Mouse (Mus musculus) intestine, embryonic 15.5 days (tissue): ENCODE measurements around the gene Slc50a1. TPM values are rescaled to one million over a fixed set of nuclear protein-coding genes. Genes with fewer than 3 reads are reported as not detected.

Experiments used
- ATAC-seq: fragments of 200-750 bp; cut with Nextera tagmentation; 2 replicates; pipeline ENCODE4 v1.8.0; 2017; ENCODE audit warnings: moderate TSS enrichment, moderate library complexity
- H3K27ac ChIP-seq: fragments of 300-500 bp; sonication (generic); 2 replicates; pipeline ENCODE4 v1.5.1; 2015; ENCODE audit warnings: mild to moderate bottlenecking, inconsistent platforms
- H3K27me3 ChIP-seq: fragments of 300-500 bp; sonication (generic); replicated peaks from 2 replicates; pipeline ENCODE4 v1.6.1; 2015; ENCODE audit warnings: inconsistent platforms
- H3K36me3 ChIP-seq: fragments of 300-500 bp; sonication (generic); 2 replicates; pipeline ENCODE4 v1.6.1; 2015; ENCODE audit warnings: inconsistent platforms
- H3K4me1 ChIP-seq: fragments of 300-500 bp; sonication (generic); replicated peaks from 2 replicates; pipeline ENCODE4 v1.6.1; 2015; ENCODE audit warnings: inconsistent platforms
- H3K4me2 ChIP-seq: fragments of 300-500 bp; sonication (generic); replicated peaks from 2 replicates; pipeline ENCODE4 v1.6.1; 2015; ENCODE audit warnings: mild to moderate bottlenecking, inconsistent platforms
- H3K4me3 ChIP-seq: fragments of 300-500 bp; sonication (generic); replicated peaks from 2 replicates; pipeline ENCODE4 v1.5.1; 2015; ENCODE audit warnings: inconsistent platforms
- H3K9ac ChIP-seq: fragments of 300-500 bp; sonication (generic); 2 replicates; pipeline ENCODE4 v1.6.1; 2015; ENCODE audit warnings: inconsistent platforms
- H3K9me3 ChIP-seq: fragments of 300-500 bp; sonication (generic); 2 replicates; pipeline ENCODE4 v1.6.1; 2016; ENCODE audit warnings: inconsistent platforms
- WGBS: fragments of 180-500 bp; shearing (Covaris S2); methylation state at CpG from one replicate; pipeline ENCODE4 v1.1.7; 2015; 5-methylcytosine and 5-hydroxymethylcytosine counted together
- microRNA counts: library from miRNA; unstranded; fragments of <30 nt; microRNA quantifications from one replicate; lab custom pipeline; 2016
- polyA plus RNA-seq: library from polyadenylated mRNA; unstranded; fragments of >200 nt; fragmentation: Nextera tagmentation; extraction: Ambion mirVana; gene quantifications from 2 replicates; pipeline ENCODE4 v1.2.1, GENCODE M21; 2015

Gene Slc50a1
- polyA plus RNA-seq, 1 experiment from 2014 or later: 60.6 TPM

DNA sequence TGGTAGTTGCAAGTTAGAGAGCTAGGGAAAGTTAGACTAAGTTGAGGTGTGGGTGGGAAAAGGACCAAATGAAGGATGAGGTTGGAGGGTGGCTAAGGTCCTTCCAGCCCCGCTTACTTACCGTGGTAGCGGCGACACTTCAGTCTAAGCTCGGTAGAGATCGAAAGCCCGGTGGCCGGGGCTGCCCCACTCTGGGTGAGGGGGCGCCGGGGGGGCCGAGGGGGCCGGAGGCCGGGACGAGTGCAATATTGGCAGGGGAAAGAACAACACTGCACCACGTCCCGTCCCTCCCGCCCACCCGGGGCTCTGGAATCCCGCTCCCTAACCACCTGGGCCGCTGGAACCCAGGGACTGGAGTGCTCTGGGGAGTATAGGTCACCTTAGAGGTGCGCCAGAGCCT lies 43.5 kb downstream of the Slc50a1 start, which contains the start of gene Mtx1:
TSS of gene Mtx1 (minus strand) at position 189 of the 400 bp plus-strand sequence.
- Histone ChIP-seq H3K27ac (peak within 1 kb of the TSS; percentile 54; the same call in 1 of the 2 replicates), H3K4me3 (peak within 1 kb of the TSS; percentile 44), H3K4me2 (peak within 1 kb of the TSS; percentile 84), H3K36me3 (no peaks in the 10 kb centered on the region), H3K9ac (peak within 1 kb of the TSS; percentile 28; the same call in 1 of the 2 replicates), H3K9me3 (no peaks in the 10 kb centered on the region), H3K27me3 (0 out of 2 replicates have a peak, but pooled peaks cover 4% of the 10 kb centered on the region), H3K4me1 (peaks cover 27% of the 10 kb centered on the region)
- peak; percentile 16 for ATAC-seq
- 5% methylated on average over 21 of the region's 21 CpGs for WGBS

DNA sequence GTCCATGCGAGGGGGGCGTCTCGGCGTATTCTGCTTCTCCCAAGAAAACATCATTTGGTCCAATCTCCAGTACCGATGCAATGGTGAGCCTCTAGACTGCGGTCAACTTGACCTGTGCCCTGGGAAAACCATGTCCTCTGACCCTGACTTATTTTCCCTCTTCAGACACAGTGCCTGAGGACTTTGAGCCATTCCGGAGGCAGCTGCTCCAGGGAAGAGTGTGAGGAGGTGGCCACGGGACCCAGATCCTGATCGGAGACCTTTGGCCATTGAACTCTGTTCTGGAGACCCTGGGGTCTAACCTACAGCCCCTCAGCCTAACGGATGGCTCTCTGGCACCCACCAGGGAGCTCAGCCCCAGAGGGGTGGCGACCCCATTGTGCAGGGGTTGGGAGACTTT lies 44.0 kb downstream of the Slc50a1 start:
- Histone ChIP-seq H3K9me3 (no peaks in the 10 kb centered on the region), H3K36me3 (no peaks in the 10 kb centered on the region), H3K27ac (no peak overlapping the region), H3K4me2 (peak overlapping the region; percentile 84), H3K27me3 (0 out of 2 replicates have a peak, but pooled peaks cover 4% of the 10 kb centered on the region), H3K4me3 (peak overlapping the region; percentile 44), H3K9ac (no peak overlapping the region), H3K4me1 (peaks cover 27% of the 10 kb centered on the region)
- ATAC-seq: no peak
- 38% methylated on average over 11 of the region's 11 CpGs for WGBS

DNA sequence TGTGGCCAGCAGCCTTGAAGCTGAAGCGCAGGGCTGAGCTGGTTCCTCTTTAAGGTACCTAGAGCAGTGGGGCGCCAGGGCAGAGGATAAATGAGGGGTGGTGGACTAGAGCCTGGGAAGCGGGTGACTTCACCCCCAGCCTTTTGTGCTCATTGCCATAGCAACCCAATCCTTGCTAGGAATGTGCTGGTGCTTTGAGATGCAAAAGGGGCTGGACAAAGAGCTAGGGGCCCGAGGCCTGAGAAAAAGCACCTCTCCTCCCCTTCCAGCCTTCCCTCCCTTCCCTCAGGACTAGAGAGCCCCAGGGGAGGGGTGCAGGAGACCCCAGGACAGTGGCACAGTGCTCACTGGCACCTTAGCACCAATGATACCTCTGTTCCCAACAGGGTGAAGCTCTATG lies 44.5 kb downstream of the Slc50a1 start:
- Histone ChIP-seq H3K9me3 (no peaks in the 10 kb centered on the region), H3K4me3 (no peak overlapping the region), H3K4me2 (no peak overlapping the region), H3K36me3 (no peaks in the 10 kb centered on the region), H3K27me3 (0 out of 2 replicates have a peak, but pooled peaks cover 4% of the 10 kb centered on the region), H3K27ac (no peak overlapping the region), H3K4me1 (peaks cover 27% of the 10 kb centered on the region), H3K9ac (no peak overlapping the region; the same call in 1 of the 2 replicates)
- 45% methylated on average over 4 of the region's 4 CpGs for WGBS
- ATAC-seq: no peak

- no peak overlapping the region for H3K27ac ChIP-seq
- ATAC-seq: no peak
- H3K4me2 ChIP-seq: no peak overlapping the region
- H3K36me3 ChIP-seq: no peaks in the 10 kb centered on the region
- H3K4me1 ChIP-seq: peaks cover 27% of the 10 kb centered on the region
- WGBS: 63% methylated on average over 12 of the region's 12 CpGs
- H3K9ac ChIP-seq: no peak overlapping the region; the same call in 1 of the 2 replicates
- H3K9me3 ChIP-seq: no peaks in the 10 kb centered on the region
- H3K27me3 ChIP-seq: 0 out of 2 replicates have a peak, but pooled peaks cover 4% of the 10 kb centered on the region
- no peak overlapping the region for H3K4me3 ChIP-seq
These were observed 45.0 kb downstream of the Slc50a1 start for GRCm38 (mm10) chr3:89225321-89225815.

DNA sequence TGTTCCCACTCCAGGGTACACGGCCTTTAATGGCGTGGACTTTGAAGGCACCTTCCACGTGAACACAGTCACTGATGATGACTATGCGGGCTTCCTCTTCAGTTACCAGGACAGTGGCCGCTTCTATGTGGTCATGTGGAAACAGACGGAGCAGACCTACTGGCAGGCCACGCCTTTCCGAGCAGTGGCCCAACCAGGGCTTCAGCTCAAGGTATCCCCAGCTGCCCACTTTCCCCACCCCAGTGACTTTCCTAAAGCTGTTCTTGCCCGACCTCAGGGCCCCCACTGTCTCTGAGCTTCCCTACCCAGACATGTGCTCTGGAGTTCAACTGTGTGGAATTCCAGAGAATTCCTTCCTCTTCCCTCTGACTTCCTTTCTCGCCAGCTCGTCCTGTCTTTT lies 45.6 kb downstream of the Slc50a1 start:
- no peaks in the 10 kb centered on the region for H3K9me3 ChIP-seq
- H3K27me3 ChIP-seq: 0 out of 2 replicates have a peak, but pooled peaks cover 4% of the 10 kb centered on the region
- H3K4me2 ChIP-seq: no peak overlapping the region
- peaks cover 27% of the 10 kb centered on the region for H3K4me1 ChIP-seq
- no peak overlapping the region for H3K4me3 ChIP-seq
- H3K36me3 ChIP-seq: no peaks in the 10 kb centered on the region
- 79% methylated on average over 11 of the region's 11 CpGs for WGBS
- no peak for ATAC-seq
- no peak overlapping the region for H3K9ac ChIP-seq
- H3K27ac ChIP-seq: no peak overlapping the region

DNA sequence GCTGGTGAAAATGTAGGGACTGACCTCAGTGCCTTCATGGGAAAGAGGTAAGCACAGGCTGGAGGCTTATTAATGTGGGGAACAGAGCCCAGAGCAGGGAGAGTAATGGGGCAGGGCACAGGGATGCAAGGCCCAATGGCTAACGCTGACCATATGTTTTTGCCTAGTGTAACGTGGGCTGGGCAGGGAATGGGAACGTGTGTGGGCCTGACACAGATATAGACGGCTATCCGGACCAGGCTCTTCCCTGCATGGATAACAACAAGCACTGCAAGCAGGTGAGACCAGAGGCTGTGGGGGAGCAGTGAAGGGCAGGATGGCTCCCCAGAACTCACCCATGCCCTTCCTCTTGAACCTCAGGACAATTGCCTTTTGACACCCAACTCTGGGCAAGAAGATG lies 49.2 kb downstream of the Slc50a1 start:
- H3K27me3 ChIP-seq: no peaks in the 10 kb centered on the region
- WGBS: 78% methylated on average over 5 of the region's 5 CpGs
- ATAC-seq: no peak
- H3K4me1 ChIP-seq: peaks cover 3% of the 10 kb centered on the region
- H3K4me2 ChIP-seq: no peak overlapping the region
- no peak overlapping the region for H3K4me3 ChIP-seq
- no peaks in the 10 kb centered on the region for H3K36me3 ChIP-seq
- no peak overlapping the region for H3K27ac ChIP-seq
- H3K9me3 ChIP-seq: no peaks in the 10 kb centered on the region
- no peak overlapping the region for H3K9ac ChIP-seq

- Histone ChIP-seq H3K27ac (no peak overlapping the region), H3K9me3 (no peaks in the 10 kb centered on the region), H3K9ac (no peak overlapping the region), H3K4me3 (no peak overlapping the region), H3K4me2 (no peak overlapping the region), H3K27me3 (no peaks in the 10 kb centered on the region), H3K36me3 (no peaks in the 10 kb centered on the region), H3K4me1 (peaks cover 15% of the 10 kb centered on the region)
- WGBS: 36% methylated on average over 8 of the region's 8 CpGs
- no peak for ATAC-seq
These were observed 50.8 kb downstream of the Slc50a1 start for GRCm38 (mm10) chr3:89219546-89219945.

DNA sequence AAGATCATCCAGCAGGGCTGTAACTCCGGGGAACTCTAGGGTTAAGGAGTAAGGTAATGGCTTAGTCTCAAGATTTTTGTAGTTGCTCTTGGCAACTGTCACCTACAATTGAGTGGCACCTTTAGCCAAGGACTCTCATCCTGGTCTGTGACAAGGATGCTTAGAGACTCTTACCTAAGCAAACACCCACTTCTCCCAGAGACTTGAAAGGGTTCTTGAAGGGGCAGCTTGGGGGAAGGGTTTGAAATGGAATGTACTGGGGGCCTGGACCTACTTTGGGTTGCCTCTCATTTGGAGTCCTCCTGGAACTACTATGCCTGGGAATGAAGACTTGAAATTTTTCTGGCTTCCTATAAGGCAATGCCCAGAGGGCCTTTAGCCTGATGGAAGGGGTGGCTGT lies 52.1 kb downstream of the Slc50a1 start:
- Histone ChIP-seq H3K9ac (no peak overlapping the region), H3K4me3 (no peak overlapping the region), H3K9me3 (no peaks in the 10 kb centered on the region), H3K36me3 (no peaks in the 10 kb centered on the region), H3K27me3 (no peaks in the 10 kb centered on the region), H3K4me2 (no peak overlapping the region), H3K27ac (no peak overlapping the region), H3K4me1 (peaks cover 15% of the 10 kb centered on the region)
- WGBS: 91% methylated on average over 1 of the region's 1 CpGs
- ATAC-seq: no peak

MicroRNA genes within 50 kb of the gene (microRNA counts, 519-probe panel; counts per million panel counts)
- 97.1 counts per million, percentile 29 among the panel's probes with 10 or more counts for microRNA mmu-miR-92b (lab: Ali Mortazavi, UCI)

Other genes starting within 250 kb of the Slc50a1 start
- 25.6 and 26.6 TPM in 2 replicates for gene Rusc1, start 177.3 kb downstream of the Slc50a1 start, polyA plus RNA-seq
- 0.08 TPM in 1 of 2 replicates, not detected in the other for gene Gm43738, start 169.5 kb downstream of the Slc50a1 start, polyA plus RNA-seq
- 481 and 531 TPM in 2 replicates for gene Fdps, start 168.6 kb downstream of the Slc50a1 start, polyA plus RNA-seq
- gene Pklr, start 134.4 kb downstream of the Slc50a1 start, polyA plus RNA-seq: 58.8 and 74.1 TPM in 2 replicates
- 2.4 and 2.6 TPM in 2 replicates for gene Hcn3, start 110.4 kb downstream of the Slc50a1 start, polyA plus RNA-seq
- 21.2 and 25.4 TPM in 2 replicates for gene Clk2, start 105.8 kb downstream of the Slc50a1 start, polyA plus RNA-seq
- gene Scamp3, start 93.1 kb downstream of the Slc50a1 start, polyA plus RNA-seq: 115 and 124 TPM in 2 replicates
- 17.9 and 19.3 TPM in 2 replicates for gene Fam189b, start 87.4 kb downstream of the Slc50a1 start, polyA plus RNA-seq
- gene Gba, start 67.6 kb downstream of the Slc50a1 start, polyA plus RNA-seq: 53.5 and 53.7 TPM in 2 replicates
- gene Thbs3, start 55.4 kb downstream of the Slc50a1 start, polyA plus RNA-seq: 20.4 and 23.0 TPM in 2 replicates
- 214 and 222 TPM in 2 replicates for gene Mtx1, start 43.5 kb downstream of the Slc50a1 start, polyA plus RNA-seq
- 10.1 and 19.7 TPM in 2 replicates for gene Muc1, start 41.5 kb downstream of the Slc50a1 start, polyA plus RNA-seq
- 348 and 351 TPM in 2 replicates for gene Krtcap2, start 24.6 kb downstream of the Slc50a1 start, polyA plus RNA-seq
- gene Trim46, start 24.3 kb downstream of the Slc50a1 start, polyA plus RNA-seq: 2.9 and 4.1 TPM in 2 replicates
- gene Dpm3, start 11.2 kb downstream of the Slc50a1 start, polyA plus RNA-seq: 131 and 134 TPM in 2 replicates
- gene Efna1, start 10.6 kb upstream of the Slc50a1 start, polyA plus RNA-seq: 57.9 and 58.5 TPM in 2 replicates
- gene Efna3, start 52.4 kb upstream of the Slc50a1 start, polyA plus RNA-seq: 9.0 and 9.2 TPM in 2 replicates
- gene Efna4, start 67.5 kb upstream of the Slc50a1 start, polyA plus RNA-seq: 16.9 and 18.1 TPM in 2 replicates
- 45.5 and 49.5 TPM in 2 replicates for gene Adam15, start 79.4 kb upstream of the Slc50a1 start, polyA plus RNA-seq
- 1.4 and 1.5 TPM in 2 replicates for gene Dcst2, start 91.4 kb upstream of the Slc50a1 start, polyA plus RNA-seq
- gene Dcst1, start 94.7 kb upstream of the Slc50a1 start, polyA plus RNA-seq: 1.6 and 1.9 TPM in 2 replicates
- gene Zbtb7b, start 124.2 kb upstream of the Slc50a1 start, polyA plus RNA-seq: 8.9 and 10.4 TPM in 2 replicates
- gene Lenep, start 132.2 kb upstream of the Slc50a1 start, polyA plus RNA-seq: not detected in 2 replicates
- 32.9 and 33.3 TPM in 2 replicates for gene Flad1, start 141.3 kb upstream of the Slc50a1 start, polyA plus RNA-seq
- 383 and 386 TPM in 2 replicates for gene Cks1b, start 147.8 kb upstream of the Slc50a1 start, polyA plus RNA-seq
- 85.6 and 87.3 TPM in 2 replicates for gene Shc1, start 147.9 kb upstream of the Slc50a1 start, polyA plus RNA-seq
- gene Pygo2, start 159.6 kb upstream of the Slc50a1 start, polyA plus RNA-seq: 32.7 and 33.2 TPM in 2 replicates
- gene Pbxip1, start 166.1 kb upstream of the Slc50a1 start, polyA plus RNA-seq: 39.2 and 40.2 TPM in 2 replicates
- 62.7 and 69.6 TPM in 2 replicates for gene Pmvk, start 184.0 kb upstream of the Slc50a1 start, polyA plus RNA-seq
- 4.4 and 4.6 TPM in 2 replicates for gene Kcnn3, start 249.6 kb upstream of the Slc50a1 start, polyA plus RNA-seq